Mouse (Mus musculus) splenic B cell, adult 2 months (primary cell): ENCODE measurements around the gene Rasa3.
A peak's percentile ranks its signal among the peaks of the same experiment; 100 is the strongest.

Experiments
- DNase-seq: peaks from one replicate; pipeline ENCODE4 v3.0.0-alpha.2; 2011; ENCODE audit warnings: low read depth, low spot score
- H3K27me3 ChIP-seq: 2 replicates; pipeline ENCODE4 v1.6.1; 2012; ENCODE audit warnings: mild to moderate bottlenecking, low read length, moderate library complexity, mixed read lengths; ENCODE audit not compliant: control insufficient read depth, poor library complexity, insufficient read depth, severe bottlenecking
- H3K36me3 ChIP-seq: 2 replicates; pipeline ENCODE4 v1.6.1; 2012; ENCODE audit warnings: mild to moderate bottlenecking, low read length, moderate library complexity, mixed read lengths; ENCODE audit not compliant: control insufficient read depth, poor library complexity, insufficient read depth, severe bottlenecking

Rasa3 gene

GRCm38 (mm10) chr8:13677413-13677883 lies at the start of gene Rasa3:
Gene Rasa3, minus strand, starts transcription at chr8:13677603.
- H3K36me3 ChIP-seq, result no peaks in the 10 kb centered on the region
- H3K27me3 ChIP-seq, result no peaks in the 10 kb centered on the region
- peak; percentile 97 for DNase-seq

DNA sequence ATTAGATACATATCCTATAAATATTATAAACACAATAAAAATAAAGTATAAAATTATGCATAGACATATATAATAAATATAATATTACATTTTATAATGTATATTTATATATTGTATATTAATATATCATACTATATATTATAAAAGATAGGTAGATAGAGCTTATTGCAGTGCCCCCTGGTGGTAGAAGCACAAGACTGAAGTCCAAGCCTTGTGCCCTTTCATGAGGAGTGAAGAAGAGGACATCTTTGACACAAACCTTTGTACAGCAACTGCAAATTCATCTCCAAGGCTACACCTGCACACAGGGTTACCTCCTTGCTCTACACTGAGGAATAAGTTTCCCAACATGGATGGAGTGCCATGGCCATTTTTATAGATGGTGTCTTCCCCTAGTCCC lies 48.3 kb upstream of the Rasa3 start:
- no peaks in the 10 kb centered on the region for H3K27me3 ChIP-seq
- no peaks in the 10 kb centered on the region for H3K36me3 ChIP-seq
- DNase-seq, result peak; percentile 81

- DNase-seq, result no peak
Observed at GRCm38 (mm10) chr8:13718980-13719379, 41.6 kb upstream of the Rasa3 start.

DNA sequence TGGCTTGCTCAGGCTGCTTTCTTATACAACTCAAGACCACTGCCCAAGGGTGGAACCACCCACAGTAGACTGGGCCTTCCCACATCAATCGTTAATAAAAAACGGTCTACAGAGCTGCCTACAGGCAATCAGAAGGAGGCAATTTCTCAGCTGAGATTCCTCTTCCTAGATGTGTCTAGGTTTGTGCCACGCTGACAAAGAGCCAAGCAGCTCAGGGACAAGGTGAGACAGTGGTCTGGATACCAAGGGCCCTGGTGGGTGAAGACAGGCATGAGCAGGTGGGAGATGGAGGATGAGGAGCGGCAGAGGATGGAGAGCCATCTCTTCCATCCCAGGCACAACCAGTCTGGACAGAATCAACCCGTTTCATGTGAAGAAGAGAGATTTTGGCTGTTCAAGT lies 31.1 kb upstream of the Rasa3 start:
- Histone ChIP-seq H3K27me3 (no peaks in the 10 kb centered on the region), H3K36me3 (no peaks in the 10 kb centered on the region)
- no peak for DNase-seq

More at GRCm38 (mm10) chr8:13718980-13719379, 41.6 kb upstream of the Rasa3 start:
- no peaks in the 10 kb centered on the region for H3K36me3 ChIP-seq
- H3K27me3 ChIP-seq, result no peaks in the 10 kb centered on the region

GRCm38 (mm10) chr8:13706918-13707317 lies 29.5 kb upstream of the Rasa3 start:
- no peak for DNase-seq
- Histone ChIP-seq H3K36me3 (no peaks in the 10 kb centered on the region), H3K27me3 (no peaks in the 10 kb centered on the region)

- no peaks in the 10 kb centered on the region for H3K27me3 ChIP-seq
- DNase-seq, result peak; percentile 46
Observed at GRCm38 (mm10) chr8:13705668-13706067, 28.3 kb upstream of the Rasa3 start, which contains the start of gene Cfap97d2. Gene Cfap97d2, plus strand, starts transcription at chr8:13705889.

GRCm38 (mm10) chr8:13704301-13704700 lies 26.9 kb upstream of the Rasa3 start:
- no peaks in the 10 kb centered on the region for H3K27me3 ChIP-seq
- DNase-seq, result no peak

More at GRCm38 (mm10) chr8:13705668-13706067, 28.3 kb upstream of the Rasa3 start, which contains the start of gene Cfap97d2:
- no peaks in the 10 kb centered on the region for H3K36me3 ChIP-seq

GRCm38 (mm10) chr8:13703756-13704155 lies 26.4 kb upstream of the Rasa3 start:
- DNase-seq, result no peak
- Histone ChIP-seq H3K36me3 (no peaks in the 10 kb centered on the region), H3K27me3 (no peaks in the 10 kb centered on the region)

More at GRCm38 (mm10) chr8:13704301-13704700, 26.9 kb upstream of the Rasa3 start:
- H3K36me3 ChIP-seq, result no peaks in the 10 kb centered on the region

GRCm38 (mm10) chr8:13702755-13703154 lies 25.4 kb upstream of the Rasa3 start:
- H3K36me3 ChIP-seq, result no peaks in the 10 kb centered on the region
- DNase-seq, result no peak
- H3K27me3 ChIP-seq, result no peaks in the 10 kb centered on the region

GRCm38 (mm10) chr8:13699323-13699949 lies 22.0 kb upstream of the Rasa3 start:
- DNase-seq, result no peak

GRCm38 (mm10) chr8:13698281-13698680 lies 20.9 kb upstream of the Rasa3 start:
- DNase-seq, result no peak
- Histone ChIP-seq H3K27me3 (no peaks in the 10 kb centered on the region; the same call in 1 of the 2 replicates), H3K36me3 (no peaks in the 10 kb centered on the region)

More at GRCm38 (mm10) chr8:13699323-13699949, 22.0 kb upstream of the Rasa3 start:
- Histone ChIP-seq H3K36me3 (no peaks in the 10 kb centered on the region), H3K27me3 (no peaks in the 10 kb centered on the region; the same call in 1 of the 2 replicates)

DNA sequence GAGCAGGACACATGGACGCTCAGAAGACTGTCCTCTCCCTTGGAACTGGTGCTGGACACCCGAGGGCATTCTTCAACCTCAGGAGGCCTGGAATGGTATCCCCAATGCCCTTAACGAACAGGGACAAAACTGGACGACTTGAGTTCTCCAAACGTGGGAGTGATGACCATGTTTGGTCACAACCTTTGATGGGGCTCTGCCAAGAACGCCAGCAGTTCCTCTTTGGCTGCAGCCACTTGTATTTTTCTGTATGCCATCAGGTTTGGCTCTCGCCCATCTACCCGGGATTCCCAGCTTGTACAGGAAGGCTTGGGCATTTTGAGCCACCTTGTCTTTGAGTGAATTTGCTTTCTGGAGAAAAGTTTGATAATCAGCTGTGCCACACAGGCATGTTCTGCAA lies 20.3 kb upstream of the Rasa3 start:
- DNase-seq, result no peak
- no peaks in the 10 kb centered on the region; the same call in 1 of the 2 replicates for H3K27me3 ChIP-seq
- H3K36me3 ChIP-seq, result no peaks in the 10 kb centered on the region

DNA sequence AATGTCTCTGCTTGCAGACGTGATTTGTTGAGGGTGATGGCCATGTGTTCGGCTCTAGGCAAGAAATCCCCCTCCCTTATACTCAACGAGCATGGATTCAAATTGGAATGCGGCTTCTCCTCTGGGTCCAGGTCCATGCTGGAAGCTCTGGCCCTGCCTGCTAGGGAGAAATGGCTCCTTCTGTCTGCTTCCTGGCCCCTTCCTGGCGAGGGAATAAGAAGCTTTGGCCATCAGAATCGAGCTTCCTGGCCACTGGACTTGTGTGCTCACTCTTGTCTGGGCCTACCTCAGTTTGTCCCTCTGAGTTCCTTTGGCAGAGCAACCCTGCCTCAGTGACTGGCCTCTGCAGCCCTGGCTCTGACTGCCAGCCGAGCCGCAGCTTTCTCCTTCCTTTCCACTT lies 19.8 kb upstream of the Rasa3 start:
- Histone ChIP-seq H3K36me3 (no peaks in the 10 kb centered on the region), H3K27me3 (no peaks in the 10 kb centered on the region; the same call in 1 of the 2 replicates)
- no peak for DNase-seq

DNA sequence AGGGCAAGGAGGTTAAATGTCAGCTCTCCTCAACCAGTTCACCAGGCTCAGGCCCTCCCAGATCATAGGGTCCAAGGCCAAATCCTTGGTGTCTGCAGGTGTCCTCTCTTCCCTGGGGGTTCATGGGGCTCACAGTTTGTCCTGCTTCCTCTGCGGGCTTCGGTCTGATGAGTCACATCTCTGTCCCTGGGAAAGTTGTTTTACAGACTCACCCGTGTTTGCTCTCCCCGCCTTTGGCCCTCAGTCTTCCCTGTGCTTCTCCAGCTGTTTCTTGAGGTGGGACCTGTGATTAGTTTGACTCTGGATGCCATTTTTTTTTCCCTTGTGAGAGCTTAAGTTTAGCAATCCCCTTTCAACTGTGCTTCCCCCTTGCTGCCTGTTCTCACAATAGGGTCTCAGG lies 18.8 kb upstream of the Rasa3 start:
- DNase-seq, result no peak
- H3K36me3 ChIP-seq, result no peaks in the 10 kb centered on the region
- no peaks in the 10 kb centered on the region; the same call in 1 of the 2 replicates for H3K27me3 ChIP-seq

GRCm38 (mm10) chr8:13695203-13695867 lies 17.9 kb upstream of the Rasa3 start:
- Histone ChIP-seq H3K36me3 (no peaks in the 10 kb centered on the region), H3K27me3 (no peaks in the 10 kb centered on the region; the same call in 1 of the 2 replicates)
- DNase-seq, result no peak
